Mouse (Mus musculus): Measurements from ENCODE around the gene Phactr2.

Gene Phactr2

GRCm38 (mm10) chr10:13275152-13275551, 199.1 kb downstream of the Phactr2 start:
- ATAC-seq (ENCODE audit: low TSS enrichment), result no peak; the same call in 1 of the 2 replicates

GRCm38 (mm10) chr10:13274699-13275098, 199.5 kb downstream of the Phactr2 start:
- no peak for ATAC-seq (ENCODE audit: low TSS enrichment)

GRCm38 (mm10) chr10:13273756-13274155, 200.5 kb downstream of the Phactr2 start:
- ATAC-seq (ENCODE audit: low TSS enrichment), result no peak

GRCm38 (mm10) chr10:13271716-13272115, 202.5 kb downstream of the Phactr2 start:
- ATAC-seq (ENCODE audit: low TSS enrichment), result no peak

GRCm38 (mm10) chr10:13271099-13271498, 203.1 kb downstream of the Phactr2 start:
- ATAC-seq (ENCODE audit: low TSS enrichment), result no peak

GRCm38 (mm10) chr10:13270270-13270669, 203.9 kb downstream of the Phactr2 start:
- ATAC-seq (ENCODE audit: low TSS enrichment), result no peak

GRCm38 (mm10) chr10:13259251-13259650, 215.0 kb downstream of the Phactr2 start:
- ATAC-seq (ENCODE audit: low TSS enrichment), result no peak

- no peak for ATAC-seq (ENCODE audit: low TSS enrichment)
These were observed 218.0 kb downstream of the Phactr2 start for GRCm38 (mm10) chr10:13256196-13256595.

GRCm38 (mm10) chr10:13250280-13250679, 223.9 kb downstream of the Phactr2 start:
- ATAC-seq (ENCODE audit: low TSS enrichment), result peak; percentile 96

GRCm38 (mm10) chr10:13249126-13249525, 225.1 kb downstream of the Phactr2 start:
- no peak for ATAC-seq (ENCODE audit: low TSS enrichment)

- ATAC-seq (ENCODE audit: low TSS enrichment), result no peak
These were observed 228.5 kb downstream of the Phactr2 start for GRCm38 (mm10) chr10:13245714-13246113.

- no peak for ATAC-seq (ENCODE audit: low TSS enrichment)
These were observed 230.0 kb downstream of the Phactr2 start for GRCm38 (mm10) chr10:13244192-13244591.

- ATAC-seq (ENCODE audit: low TSS enrichment), result no peak
These were observed 233.8 kb downstream of the Phactr2 start for GRCm38 (mm10) chr10:13240431-13240830.

- ATAC-seq (ENCODE audit: low TSS enrichment), result no peak
These were observed 236.0 kb downstream of the Phactr2 start for GRCm38 (mm10) chr10:13238188-13238587.

- ATAC-seq (ENCODE audit: low TSS enrichment), result no peak
These were observed 237.3 kb downstream of the Phactr2 start for GRCm38 (mm10) chr10:13236866-13237265.

- no peak for ATAC-seq (ENCODE audit: low TSS enrichment)
These were observed 239.7 kb downstream of the Phactr2 start for GRCm38 (mm10) chr10:13234503-13234902.

GRCm38 (mm10) chr10:13233941-13234340, 240.3 kb downstream of the Phactr2 start:
- no peak for ATAC-seq (ENCODE audit: low TSS enrichment)

GRCm38 (mm10) chr10:13233143-13233622, 241.0 kb downstream of the Phactr2 start:
- ATAC-seq (ENCODE audit: low TSS enrichment), result no peak

GRCm38 (mm10) chr10:13232443-13233142, 241.6 kb downstream of the Phactr2 start:
- peak; percentile 69; the same call in 1 of the 2 replicates for ATAC-seq (ENCODE audit: low TSS enrichment)

- ATAC-seq (ENCODE audit: low TSS enrichment), result no peak
These were observed 243.5 kb downstream of the Phactr2 start for GRCm38 (mm10) chr10:13230716-13231115.

GRCm38 (mm10) chr10:13225377-13226063, 248.7 kb downstream of the Phactr2 start:
- peak; percentile 34; the same call in 1 of the 2 replicates for ATAC-seq (ENCODE audit: low TSS enrichment)

- no peak for ATAC-seq (ENCODE audit: low TSS enrichment)
These were observed 252.1 kb downstream of the Phactr2 start for GRCm38 (mm10) chr10:13222135-13222534.

GRCm38 (mm10) chr10:13220061-13220460, 254.2 kb downstream of the Phactr2 start:
- no peak for ATAC-seq (ENCODE audit: low TSS enrichment)

Measured in frontal cortex, adult (tissue).